Mouse (Mus musculus) midbrain, embryonic 13.5 days (tissue): ENCODE data around the gene Nup153. TPM values are rescaled to one million over a fixed set of nuclear protein-coding genes. Genes with fewer than 3 reads are reported as not detected.

Experiments used
- ATAC-seq: fragments of 200-750 bp; cut with Nextera tagmentation; 2 replicates; pipeline ENCODE4 v1.8.0; 2017; ENCODE audit warnings: mild to moderate bottlenecking, moderate TSS enrichment, moderate library complexity
- H3K27ac ChIP-seq: fragments of 300-500 bp; sonication (generic); 2 replicates; pipeline ENCODE4 v1.5.1; 2015; ENCODE audit warnings: inconsistent platforms, mild to moderate bottlenecking, moderate library complexity
- H3K27me3 ChIP-seq: fragments of 300-500 bp; sonication (generic); 2 replicates; pipeline ENCODE4 v1.6.1; 2015; ENCODE audit warnings: mild to moderate bottlenecking, inconsistent platforms
- H3K36me3 ChIP-seq: fragments of 300-500 bp; sonication (generic); 2 replicates; pipeline ENCODE4 v1.6.1; 2015; ENCODE audit warnings: mild to moderate bottlenecking, inconsistent platforms
- H3K4me1 ChIP-seq: fragments of 300-500 bp; sonication (generic); replicated peaks from 2 replicates; pipeline ENCODE4 v1.6.1; 2015; ENCODE audit warnings: inconsistent platforms
- H3K4me2 ChIP-seq: fragments of 300-500 bp; sonication (generic); replicated peaks from 2 replicates; pipeline ENCODE4 v1.6.1; 2015; ENCODE audit warnings: moderate library complexity, mild to moderate bottlenecking, inconsistent platforms
- H3K4me3 ChIP-seq: fragments of 300-500 bp; sonication (generic); replicated peaks from 2 replicates; pipeline ENCODE4 v1.5.1; 2015; ENCODE audit warnings: mild to moderate bottlenecking, inconsistent platforms
- H3K9ac ChIP-seq: fragments of 300-500 bp; sonication (generic); replicated peaks from 2 replicates; pipeline ENCODE4 v1.6.1; 2015; ENCODE audit warnings: mild to moderate bottlenecking, inconsistent platforms
- H3K9me3 ChIP-seq: fragments of 300-500 bp; sonication (generic); 2 replicates; pipeline ENCODE4 v1.6.1; 2016; ENCODE audit warnings: mild to moderate bottlenecking, inconsistent platforms
- WGBS: fragments of 180-500 bp; shearing (Covaris S2); methylation state at CpG from one replicate; pipeline ENCODE4 v1.1.7; 2015; 5-methylcytosine and 5-hydroxymethylcytosine counted together
- polyA plus RNA-seq: library from polyadenylated mRNA; unstranded; fragments of >200 nt; fragmentation: Nextera tagmentation; extraction: Ambion mirVana; gene quantifications from 2 replicates; pipeline ENCODE4 v1.2.1, GENCODE M21; 2015

Nup153 gene
- polyA plus RNA-seq: 21.9 and 22.4 TPM in 2 replicates

- peak within 1 kb of the TSS; percentile 96 for H3K27ac ChIP-seq
- WGBS: under 1% methylated on average over 50 of the region's 51 CpGs
- peak; percentile 96 for ATAC-seq
- no peaks in the 10 kb centered on the region for H3K9me3 ChIP-seq
- peaks cover 29% of the 10 kb centered on the region for H3K4me1 ChIP-seq
- peak within 1 kb of the TSS; percentile 99 for H3K4me3 ChIP-seq
- H3K36me3 ChIP-seq: no peaks in the 10 kb centered on the region
- no peaks in the 10 kb centered on the region for H3K27me3 ChIP-seq
- H3K4me2 ChIP-seq: peak within 1 kb of the TSS; percentile 78
- H3K9ac ChIP-seq: peak within 1 kb of the TSS; percentile 96
Measured at GRCm38 (mm10) chr13:46727837-46728268, at the start of gene Nup153. TSS of gene Nup153 (minus strand) at chr13:46727940.

GRCm38 (mm10) chr13:46777461-46777860, 49.7 kb upstream of the Nup153 start:
- Histone ChIP-seq H3K4me1 (no peaks in the 10 kb centered on the region; the same call in 1 of the 2 replicates), H3K9me3 (no peaks in the 10 kb centered on the region), H3K4me3 (no peak overlapping the region), H3K27ac (no peak overlapping the region), H3K27me3 (no peaks in the 10 kb centered on the region), H3K9ac (no peak overlapping the region), H3K36me3 (peaks cover 50% of the 10 kb centered on the region), H3K4me2 (no peak overlapping the region)
- WGBS: 96% methylated on average over 3 of the region's 3 CpGs
- no peak for ATAC-seq

- Histone ChIP-seq H3K9ac (no peak overlapping the region), H3K4me1 (no peaks in the 10 kb centered on the region; the same call in 1 of the 2 replicates), H3K4me2 (no peak overlapping the region), H3K9me3 (no peaks in the 10 kb centered on the region), H3K36me3 (peaks cover 55% of the 10 kb centered on the region), H3K27me3 (no peaks in the 10 kb centered on the region), H3K27ac (no peak overlapping the region), H3K4me3 (no peak overlapping the region)
- WGBS: 84% methylated on average over 14 of the region's 14 CpGs
- no peak for ATAC-seq
Measured at GRCm38 (mm10) chr13:46776636-46777305, 49.0 kb upstream of the Nup153 start.

GRCm38 (mm10) chr13:46774998-46775397, 47.3 kb upstream of the Nup153 start:
- Histone ChIP-seq H3K4me3 (no peak overlapping the region), H3K4me2 (no peak overlapping the region), H3K27ac (no peak overlapping the region), H3K36me3 (peaks cover 62% of the 10 kb centered on the region), H3K4me1 (no peaks in the 10 kb centered on the region; the same call in 1 of the 2 replicates), H3K27me3 (no peaks in the 10 kb centered on the region), H3K9me3 (no peaks in the 10 kb centered on the region), H3K9ac (no peak overlapping the region)
- 95% methylated on average over 5 of the region's 5 CpGs for WGBS
- ATAC-seq: no peak

GRCm38 (mm10) chr13:46772581-46772980, 44.8 kb upstream of the Nup153 start:
- 96% methylated on average over 13 of the region's 13 CpGs for WGBS
- H3K27me3 ChIP-seq: no peaks in the 10 kb centered on the region
- H3K4me2 ChIP-seq: no peak overlapping the region
- ATAC-seq: no peak
- no peak overlapping the region for H3K27ac ChIP-seq
- no peaks in the 10 kb centered on the region for H3K9me3 ChIP-seq
- H3K9ac ChIP-seq: no peak overlapping the region
- peaks cover 70% of the 10 kb centered on the region for H3K36me3 ChIP-seq
- no peaks in the 10 kb centered on the region for H3K4me1 ChIP-seq
- no peak overlapping the region for H3K4me3 ChIP-seq

- Histone ChIP-seq H3K9ac (no peak overlapping the region), H3K36me3 (peaks cover 59% of the 10 kb centered on the region), H3K4me3 (no peak overlapping the region), H3K9me3 (no peaks in the 10 kb centered on the region), H3K27me3 (no peaks in the 10 kb centered on the region), H3K4me2 (no peak overlapping the region), H3K4me1 (no peaks in the 10 kb centered on the region), H3K27ac (no peak overlapping the region)
- 98% methylated on average over 2 of the region's 2 CpGs for WGBS
- no peak for ATAC-seq
Measured at GRCm38 (mm10) chr13:46765361-46765760, 37.6 kb upstream of the Nup153 start.

GRCm38 (mm10) chr13:46763210-46763609, 35.5 kb upstream of the Nup153 start:
- ATAC-seq: no peak
- peaks cover 9% of the 10 kb centered on the region for H3K4me1 ChIP-seq
- no peak overlapping the region for H3K9ac ChIP-seq
- H3K27me3 ChIP-seq: no peaks in the 10 kb centered on the region
- WGBS: 93% methylated on average over 9 of the region's 9 CpGs
- H3K9me3 ChIP-seq: no peaks in the 10 kb centered on the region
- no peak overlapping the region for H3K27ac ChIP-seq
- peaks cover 53% of the 10 kb centered on the region for H3K36me3 ChIP-seq
- H3K4me3 ChIP-seq: no peak overlapping the region
- H3K4me2 ChIP-seq: no peak overlapping the region

- Histone ChIP-seq H3K4me3 (no peak overlapping the region), H3K9me3 (no peaks in the 10 kb centered on the region), H3K4me2 (no peak overlapping the region), H3K4me1 (peaks cover 9% of the 10 kb centered on the region), H3K9ac (no peak overlapping the region), H3K36me3 (peaks cover 45% of the 10 kb centered on the region), H3K27me3 (no peaks in the 10 kb centered on the region), H3K27ac (no peak overlapping the region)
- ATAC-seq: no peak
- WGBS: 64% methylated on average over 6 of the region's 6 CpGs
Measured at GRCm38 (mm10) chr13:46760921-46761320, 33.2 kb upstream of the Nup153 start.

- Histone ChIP-seq H3K4me3 (no peak overlapping the region), H3K27me3 (no peaks in the 10 kb centered on the region), H3K27ac (peak overlapping the region; percentile 71; the same call in 1 of the 2 replicates), H3K9ac (peak overlapping the region; percentile 21; the same call in 1 of the 2 replicates), H3K4me1 (peaks cover 9% of the 10 kb centered on the region), H3K36me3 (peaks cover 43% of the 10 kb centered on the region), H3K9me3 (no peaks in the 10 kb centered on the region), H3K4me2 (0 out of 2 replicates have a peak overlapping the region, but pooled peaks have one; percentile 11)
- peak; percentile 53 for ATAC-seq
- 39% methylated on average over 8 of the region's 8 CpGs for WGBS
Measured at GRCm38 (mm10) chr13:46759281-46759809, 31.6 kb upstream of the Nup153 start.

GRCm38 (mm10) chr13:46758627-46759026, 30.9 kb upstream of the Nup153 start:
- Histone ChIP-seq H3K4me3 (no peak overlapping the region), H3K9me3 (no peaks in the 10 kb centered on the region), H3K4me1 (peaks cover 9% of the 10 kb centered on the region), H3K4me2 (no peak overlapping the region), H3K27ac (peak overlapping the region; percentile 71; the same call in 1 of the 2 replicates), H3K36me3 (peaks cover 38% of the 10 kb centered on the region), H3K27me3 (no peaks in the 10 kb centered on the region), H3K9ac (no peak overlapping the region)
- WGBS: 94% methylated on average over 13 of the region's 13 CpGs
- no peak for ATAC-seq

GRCm38 (mm10) chr13:46757946-46758345, 30.2 kb upstream of the Nup153 start:
- Histone ChIP-seq H3K9ac (no peak overlapping the region), H3K4me1 (peaks cover 9% of the 10 kb centered on the region), H3K27me3 (no peaks in the 10 kb centered on the region), H3K36me3 (peaks cover 34% of the 10 kb centered on the region), H3K9me3 (no peaks in the 10 kb centered on the region), H3K4me2 (no peak overlapping the region), H3K27ac (no peak overlapping the region), H3K4me3 (no peak overlapping the region)
- no peak for ATAC-seq
- 89% methylated on average over 7 of the region's 7 CpGs for WGBS

- Histone ChIP-seq H3K9ac (no peak overlapping the region), H3K9me3 (no peaks in the 10 kb centered on the region), H3K4me3 (no peak overlapping the region), H3K4me2 (no peak overlapping the region), H3K27ac (no peak overlapping the region), H3K4me1 (no peaks in the 10 kb centered on the region), H3K27me3 (no peaks in the 10 kb centered on the region), H3K36me3 (peaks cover 33% of the 10 kb centered on the region)
- ATAC-seq: no peak
- 94% methylated on average over 5 of the region's 5 CpGs for WGBS
Measured at GRCm38 (mm10) chr13:46753294-46753693, 25.6 kb upstream of the Nup153 start.
